In genomic region chr7:43873674-43874073, GRCm38 (mm10) we compare ENCODE assay signal across 23 mouse cellular contexts. TPM values are rescaled to one million over a fixed set of nuclear protein-coding genes. Genes with fewer than 3 reads are reported as not detected.
DNase-seq lines count a peak whose midpoint lies in the region; ATAC-seq and TF ChIP-seq lines count a peak whose summit lies in the region.
"Had no signal": no experiment of that assay in that cellular context is flagged by ENCODE, and none has a peak within 500 bp of the region (broad histone marks: within the 10 kb centered on the region; RNA-seq: fewer than 3 reads in every experiment).

No protein-coding gene starts in this region.

- H3K4me3 ChIP-seq in hindbrain, postnatal 0 days (ENCODE audit: low read length) = no peak overlapping the region
- no peak overlapping the region for H3K4me3 ChIP-seq in hindbrain, embryonic 13.5 days
- H3K4me3 ChIP-seq in neural tube, embryonic 13.5 days = no peak overlapping the region
- H3K4me3 ChIP-seq in embryonic facial prominence, embryonic 13.5 days = no peak overlapping the region
- H3K4me3 ChIP-seq: forebrain, embryonic 13.5 days; heart, adult 2 months; heart, embryonic 15.5 days had no signal

- H3K9me3 ChIP-seq in hindbrain, postnatal 0 days (ENCODE audit: low read length) = no peaks in the 10 kb centered on the region
- no peaks in the 10 kb centered on the region for H3K9me3 ChIP-seq in hindbrain, embryonic 13.5 days
- no peaks in the 10 kb centered on the region for H3K9me3 ChIP-seq in neural tube, embryonic 13.5 days
- H3K9me3 ChIP-seq in embryonic facial prominence, embryonic 13.5 days = no peaks in the 10 kb centered on the region
- H3K9me3 ChIP-seq: forebrain, embryonic 13.5 days; G1E; heart, embryonic 15.5 days had no signal

- WGBS in hindbrain, postnatal 0 days = 81% methylated on average over 3 of the region's 3 CpGs
- 70% methylated on average over 3 of the region's 3 CpGs for WGBS in hindbrain, embryonic 13.5 days
- 75% methylated on average over 3 of the region's 3 CpGs for WGBS in neural tube, embryonic 13.5 days
- 36% methylated on average over 3 of the region's 3 CpGs for WGBS in embryonic facial prominence, embryonic 13.5 days

- ATAC-seq in hindbrain, postnatal 0 days = peak; percentile 27; the same call in 1 of the 2 replicates
- ATAC-seq in hindbrain, embryonic 13.5 days (ENCODE audit: low FRiP score) = no peak
- peak; percentile 11; the same call in 1 of the 2 replicates for ATAC-seq in neural tube, embryonic 13.5 days (ENCODE audit: low read depth)
- no peak for ATAC-seq in embryonic facial prominence, embryonic 13.5 days (ENCODE audit: insufficient number of reproducible peaks, insufficient read depth, low FRiP score, low TSS enrichment, low read depth)
- ATAC-seq: intestine, embryonic 16.5 days had no signal

- no peaks in the 10 kb centered on the region for H3K36me3 ChIP-seq in hindbrain, postnatal 0 days (ENCODE audit: insufficient read depth, low read length)
- no peaks in the 10 kb centered on the region for H3K36me3 ChIP-seq in hindbrain, embryonic 13.5 days
- H3K36me3 ChIP-seq in neural tube, embryonic 13.5 days = no peaks in the 10 kb centered on the region
- H3K36me3 ChIP-seq in embryonic facial prominence, embryonic 13.5 days = no peaks in the 10 kb centered on the region
- H3K36me3 ChIP-seq: G1E; heart, embryonic 15.5 days had no signal

- no peak overlapping the region for H3K27ac ChIP-seq in hindbrain, postnatal 0 days
- no peak overlapping the region for H3K27ac ChIP-seq in hindbrain, embryonic 13.5 days
- H3K27ac ChIP-seq in neural tube, embryonic 13.5 days (replicated peaks) = no peak overlapping the region
- H3K27ac ChIP-seq in embryonic facial prominence, embryonic 13.5 days = no peak overlapping the region
- H3K27ac ChIP-seq: forebrain, embryonic 13.5 days; heart, adult 2 months; heart, embryonic 15.5 days had no signal

- no peak for TF ChIP-seq CTCF in hindbrain, postnatal 0 days (IDR thresholded peaks at IDR 0.05; ENCODE audit: low read depth)

- no peak overlapping the region for H3K4me2 ChIP-seq in hindbrain, postnatal 0 days (ENCODE audit: low read depth, low read length)
- no peak overlapping the region for H3K4me2 ChIP-seq in hindbrain, embryonic 13.5 days
- H3K4me2 ChIP-seq in neural tube, embryonic 13.5 days = no peak overlapping the region
- H3K4me2 ChIP-seq in embryonic facial prominence, embryonic 13.5 days = no peak overlapping the region
- H3K4me2 ChIP-seq: forebrain, embryonic 13.5 days; heart, embryonic 11.5 days; heart, embryonic 15.5 days had no signal

- no peak for DNase-seq in hindbrain, postnatal 0 days (ENCODE audit: low spot score)
- no peak for DNase-seq in neural tube, embryonic 10.5 days (ENCODE audit: extremely low spot score, low spot score)
- no peak for DNase-seq in thymus, postnatal 25 days
- DNase-seq in cerebellum, adult 9-11 months = no peak
- DNase-seq: cerebellum, adult 11-12 months had no signal

- no peaks in the 10 kb centered on the region for H3K27me3 ChIP-seq in hindbrain, postnatal 0 days (ENCODE audit: insufficient read depth, low read length)
- H3K27me3 ChIP-seq in hindbrain, embryonic 13.5 days = no peaks in the 10 kb centered on the region
- H3K27me3 ChIP-seq in neural tube, embryonic 13.5 days = no peaks in the 10 kb centered on the region
- H3K27me3 ChIP-seq in embryonic facial prominence, embryonic 13.5 days = no peaks in the 10 kb centered on the region
- H3K27me3 ChIP-seq: forebrain, embryonic 13.5 days had no signal

- H3K4me1 ChIP-seq in hindbrain, postnatal 0 days (ENCODE audit: insufficient read depth, low read length) = no peaks in the 10 kb centered on the region
- H3K4me1 ChIP-seq in hindbrain, embryonic 13.5 days (replicated peaks) = no peaks in the 10 kb centered on the region
- peaks cover 10% of the 10 kb centered on the region for H3K4me1 ChIP-seq in neural tube, embryonic 13.5 days (replicated peaks)
- H3K4me1 ChIP-seq in embryonic facial prominence, embryonic 13.5 days = no peaks in the 10 kb centered on the region
- H3K4me1 ChIP-seq: forebrain, embryonic 13.5 days; heart, embryonic 15.5 days had no signal

- no peak overlapping the region for H3K9ac ChIP-seq in hindbrain, postnatal 0 days (replicated peaks; ENCODE audit: low read length)
- H3K9ac ChIP-seq in hindbrain, embryonic 13.5 days = no peak overlapping the region
- no peak overlapping the region for H3K9ac ChIP-seq in neural tube, embryonic 13.5 days
- H3K9ac ChIP-seq in embryonic facial prominence, embryonic 13.5 days = 0 out of 2 replicates have a peak overlapping the region, but pooled peaks have one; percentile 16
- H3K9ac ChIP-seq: forebrain, embryonic 13.5 days; forebrain, postnatal 0 days; heart, embryonic 15.5 days had no signal

RNA-seq across cellular contexts. Expression of gene Klk4, which starts 7.3 kb away (rescaled TPM):
- 1.7 TPM in 2 replicates for total RNA-seq in hindbrain, postnatal 0 days (2014; rRNA removed)
- polyA plus RNA-seq in hindbrain, postnatal 0 days (2015; fragmentation: Nextera tagmentation; extraction: Ambion mirVana) = 2.7 and 3.1 TPM in 2 replicates
- polyA plus RNA-seq in hindbrain, embryonic 13.5 days (2015; fragmentation: Nextera tagmentation; extraction: Ambion mirVana) = 0.98 and 1.5 TPM in 2 replicates
- polyA plus RNA-seq in neural tube, embryonic 13.5 days (2015; fragmentation: Nextera tagmentation; extraction: Ambion mirVana) = 0.31 TPM in 1 of 2 replicates, not detected in the other
- 0.44 TPM in 1 of 2 replicates, not detected in the other for polyA plus RNA-seq in embryonic facial prominence, embryonic 13.5 days (2015; fragmentation: Nextera tagmentation; extraction: Ambion mirVana)
- total RNA-seq: common myeloid progenitor, adult 5-6 weeks; G1E; gastrocnemius, adult 18-20 months; gastrocnemius, postnatal 14 days; heart, adult 2 months; heart, postnatal 14 days; hematopoietic stem cell, adult 5-6 weeks had no signal
- polyA plus RNA-seq: forebrain, embryonic 13.5 days; G1E; gonadal fat pad, adult 2 months; heart, adult 2 months; heart, embryonic 11.5 days; heart, embryonic 15.5 days; intestine, embryonic 16.5 days had no signal

RNA-seq across cellular contexts. Expression of gene Klk5, which starts 31.9 kb away (rescaled TPM):
- total RNA-seq in hindbrain, postnatal 0 days (2014; rRNA removed) = not detected in 2 replicates
- not detected in 2 replicates for polyA plus RNA-seq in hindbrain, postnatal 0 days (2015; fragmentation: Nextera tagmentation; extraction: Ambion mirVana)
- not detected in 2 replicates for polyA plus RNA-seq in hindbrain, embryonic 13.5 days (2015; fragmentation: Nextera tagmentation; extraction: Ambion mirVana)
- polyA plus RNA-seq in neural tube, embryonic 13.5 days (2015; fragmentation: Nextera tagmentation; extraction: Ambion mirVana) = not detected in 2 replicates
- polyA plus RNA-seq in embryonic facial prominence, embryonic 13.5 days (2015; fragmentation: Nextera tagmentation; extraction: Ambion mirVana) = 1.1 TPM in 1 of 2 replicates, not detected in the other
- total RNA-seq: adrenal gland, postnatal 10 days; common myeloid progenitor, adult 5-6 weeks; forebrain, postnatal 0 days; gastrocnemius, adult 18-20 months; gastrocnemius, postnatal 14 days; heart, adult 2 months; heart, postnatal 14 days; hematopoietic stem cell, adult 5-6 weeks had no signal
- polyA plus RNA-seq: forebrain, embryonic 13.5 days; forebrain, postnatal 0 days; G1E; gonadal fat pad, adult 2 months; heart, adult 2 months; heart, embryonic 11.5 days; heart, embryonic 15.5 days; intestine, embryonic 16.5 days had no signal

RNA-seq across cellular contexts. Expression of gene Klk6, which starts 49.4 kb away (rescaled TPM):
- total RNA-seq in hindbrain, postnatal 0 days (2014; rRNA removed) = not detected in 2 replicates
- polyA plus RNA-seq in hindbrain, postnatal 0 days (2015; fragmentation: Nextera tagmentation; extraction: Ambion mirVana) = not detected in 2 replicates
- not detected in 2 replicates for polyA plus RNA-seq in hindbrain, embryonic 13.5 days (2015; fragmentation: Nextera tagmentation; extraction: Ambion mirVana)
- polyA plus RNA-seq in neural tube, embryonic 13.5 days (2015; fragmentation: Nextera tagmentation; extraction: Ambion mirVana) = not detected in 2 replicates
- polyA plus RNA-seq in embryonic facial prominence, embryonic 13.5 days (2015; fragmentation: Nextera tagmentation; extraction: Ambion mirVana) = not detected in 2 replicates
- total RNA-seq: adrenal gland, postnatal 10 days; common myeloid progenitor, adult 5-6 weeks; forebrain, postnatal 0 days; gastrocnemius, adult 18-20 months; gastrocnemius, postnatal 14 days; heart, adult 2 months; heart, postnatal 14 days; hematopoietic stem cell, adult 5-6 weeks had no signal
- polyA plus RNA-seq: forebrain, embryonic 13.5 days; forebrain, postnatal 0 days; G1E; gonadal fat pad, adult 2 months; heart, adult 2 months; heart, embryonic 11.5 days; heart, embryonic 15.5 days; intestine, embryonic 16.5 days had no signal

RNA-seq across cellular contexts. Expression of gene Klk15, which starts 59.9 kb away (rescaled TPM):
- total RNA-seq in hindbrain, postnatal 0 days (2014; rRNA removed) = not detected in 2 replicates
- not detected in 2 replicates for polyA plus RNA-seq in hindbrain, postnatal 0 days (2015; fragmentation: Nextera tagmentation; extraction: Ambion mirVana)
- not detected in 2 replicates for polyA plus RNA-seq in hindbrain, embryonic 13.5 days (2015; fragmentation: Nextera tagmentation; extraction: Ambion mirVana)
- polyA plus RNA-seq in neural tube, embryonic 13.5 days (2015; fragmentation: Nextera tagmentation; extraction: Ambion mirVana) = not detected in 2 replicates
- polyA plus RNA-seq in embryonic facial prominence, embryonic 13.5 days (2015; fragmentation: Nextera tagmentation; extraction: Ambion mirVana) = not detected in 2 replicates
- total RNA-seq: adrenal gland, postnatal 10 days; common myeloid progenitor, adult 5-6 weeks; forebrain, postnatal 0 days; G1E; gastrocnemius, adult 18-20 months; gastrocnemius, postnatal 14 days; heart, adult 2 months; heart, postnatal 14 days; hematopoietic stem cell, adult 5-6 weeks had no signal
- polyA plus RNA-seq: embryonic facial prominence, embryonic 14.5 days; forebrain, embryonic 13.5 days; forebrain, postnatal 0 days; G1E; gonadal fat pad, adult 2 months; heart, adult 2 months; heart, embryonic 11.5 days; heart, embryonic 15.5 days; intestine, embryonic 16.5 days had no signal

Comparison
In these comparisons a context has a peak if more than half of its experiments do, and no peak if none do; other contexts are left out.
1. ATAC-seq: peak in hindbrain, postnatal 0 days (single experiment) and neural tube, embryonic 13.5 days (single experiment); none in hindbrain, embryonic 13.5 days (single experiment) and embryonic facial prominence, embryonic 13.5 days (single experiment).